Mouse (Mus musculus) forebrain, embryonic 16.5 days (tissue): ENCODE data around the gene Tnfrsf4. TPM values are rescaled to one million over a fixed set of nuclear protein-coding genes. Genes with fewer than 3 reads are reported as not detected.

Experiments used
- ATAC-seq: fragments of 200-750 bp; cut with Nextera tagmentation; 2 replicates; pipeline ENCODE4 v1.8.0; 2017; ENCODE audit warnings: mild to moderate bottlenecking, moderate library complexity
- H3K27ac ChIP-seq: fragments of 300-500 bp; sonication (generic); 2 replicates; pipeline ENCODE4 v1.5.1; 2014; ENCODE audit warnings: low read length, control low read depth
- H3K27me3 ChIP-seq: fragments of 300-500 bp; sonication (generic); replicated peaks from 2 replicates; pipeline ENCODE4 v1.6.1; 2014; ENCODE audit warnings: low read length; ENCODE audit not compliant: control insufficient read depth, insufficient read depth
- H3K36me3 ChIP-seq: fragments of 300-500 bp; sonication (generic); 2 replicates; pipeline ENCODE4 v1.6.1; 2014; ENCODE audit not compliant: control insufficient read depth, insufficient read depth
- H3K4me1 ChIP-seq: fragments of 300-500 bp; sonication (generic); replicated peaks from 2 replicates; pipeline ENCODE4 v1.6.1; 2014; ENCODE audit warnings: low read length; ENCODE audit not compliant: control insufficient read depth, insufficient read depth
- H3K4me2 ChIP-seq: fragments of 300-500 bp; sonication (generic); 2 replicates; pipeline ENCODE4 v1.6.1; 2014; ENCODE audit warnings: mild to moderate bottlenecking, low read length, control low read depth
- H3K4me3 ChIP-seq: fragments of 300-500 bp; sonication (generic); replicated peaks from 2 replicates; pipeline ENCODE4 v1.5.1; 2014; ENCODE audit warnings: mild to moderate bottlenecking, low read length, control low read depth
- H3K9ac ChIP-seq: fragments of 300-500 bp; sonication (generic); replicated peaks from 2 replicates; pipeline ENCODE4 v1.6.1; 2014; ENCODE audit warnings: low read depth, low read length, control low read depth
- H3K9me3 ChIP-seq: fragments of 300-500 bp; sonication (generic); 2 replicates; pipeline ENCODE4 v1.6.1; 2016; ENCODE audit warnings: low read length; ENCODE audit not compliant: control insufficient read depth
- WGBS: fragments of 180-500 bp; shearing (Covaris S2); extraction: QIAGEN DNeasy Blood & Tissue Kit; methylation state at CpG from one replicate; pipeline ENCODE4 v1.1.7; 2014; 5-methylcytosine and 5-hydroxymethylcytosine counted together
- polyA plus RNA-seq: library from polyadenylated mRNA; unstranded; fragments of >200 nt; fragmentation: Nextera tagmentation; extraction: Ambion mirVana; gene quantifications from 2 replicates; pipeline ENCODE4 v1.2.1, GENCODE M21; 2015

Gene Tnfrsf4
- polyA plus RNA-seq, 1 experiment from 2014 or later, result 1.4 TPM

DNA sequence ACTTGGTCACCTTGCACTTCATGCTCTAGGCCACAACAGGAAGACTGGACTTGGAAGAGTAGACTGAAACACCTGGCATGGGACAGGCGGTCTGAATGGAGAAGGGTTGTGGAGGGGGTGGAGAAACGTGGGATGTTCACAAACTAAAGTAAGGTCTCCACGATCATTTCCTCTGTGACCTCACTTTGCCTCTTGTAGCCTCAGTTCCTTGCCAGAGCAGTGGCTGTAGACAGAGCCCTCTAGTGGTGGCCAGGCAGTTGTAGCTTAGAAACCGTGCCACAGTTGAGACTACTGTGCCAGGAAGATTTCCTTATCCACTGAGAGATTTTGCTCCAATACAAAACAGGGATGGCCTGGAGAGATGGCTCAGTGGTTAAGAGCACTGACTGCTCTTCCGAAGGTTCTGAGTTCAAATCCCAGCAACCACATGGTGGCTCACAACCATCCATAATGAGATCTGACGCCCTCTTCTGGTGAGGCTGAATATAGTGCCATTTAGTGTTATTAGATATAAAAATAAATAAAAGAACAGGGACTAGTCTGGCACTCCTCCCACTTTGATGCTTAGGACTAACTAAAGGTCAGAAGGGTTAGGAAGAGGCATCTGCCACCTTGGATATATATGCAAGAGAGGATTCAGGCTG is 20.0 kb downstream of the Tnfrsf4 start:
- no peaks in the 10 kb centered on the region for H3K9me3 ChIP-seq
- no peak overlapping the region for H3K4me2 ChIP-seq
- WGBS, result 53% methylated on average over 6 of the region's 6 CpGs
- peaks cover 19% of the 10 kb centered on the region for H3K27me3 ChIP-seq
- H3K4me3 ChIP-seq, result no peak overlapping the region
- peaks cover 25% of the 10 kb centered on the region for H3K4me1 ChIP-seq
- H3K36me3 ChIP-seq, result no peaks in the 10 kb centered on the region
- no peak for ATAC-seq
- no peak overlapping the region for H3K9ac ChIP-seq
- H3K27ac ChIP-seq, result no peak overlapping the region

DNA sequence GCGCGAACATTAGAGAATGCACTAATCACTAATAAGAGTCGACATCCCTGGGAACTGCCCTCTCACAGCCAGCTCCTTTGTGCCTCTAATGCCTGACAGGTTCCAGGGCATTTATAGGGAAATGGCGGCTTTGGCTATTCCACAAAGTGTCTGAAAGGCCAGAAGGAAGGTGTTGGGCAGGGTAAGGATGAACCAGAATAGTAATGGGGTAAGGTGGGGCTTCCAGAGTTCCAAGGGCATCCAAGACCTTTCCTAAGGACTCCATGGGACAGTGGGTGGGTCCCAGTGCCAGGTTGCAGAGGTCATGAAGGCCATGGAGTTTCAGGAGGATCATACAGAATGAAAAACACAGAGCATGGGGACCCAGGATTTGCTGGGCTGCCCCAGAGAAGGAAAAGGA is 20.7 kb downstream of the Tnfrsf4 start:
- Histone ChIP-seq H3K4me2 (no peak overlapping the region), H3K27me3 (peaks cover 19% of the 10 kb centered on the region), H3K9me3 (no peaks in the 10 kb centered on the region), H3K27ac (no peak overlapping the region), H3K9ac (no peak overlapping the region), H3K4me1 (peaks cover 25% of the 10 kb centered on the region), H3K36me3 (no peaks in the 10 kb centered on the region), H3K4me3 (no peak overlapping the region)
- WGBS, result 36% methylated on average over 4 of the region's 4 CpGs
- ATAC-seq, result no peak

DNA sequence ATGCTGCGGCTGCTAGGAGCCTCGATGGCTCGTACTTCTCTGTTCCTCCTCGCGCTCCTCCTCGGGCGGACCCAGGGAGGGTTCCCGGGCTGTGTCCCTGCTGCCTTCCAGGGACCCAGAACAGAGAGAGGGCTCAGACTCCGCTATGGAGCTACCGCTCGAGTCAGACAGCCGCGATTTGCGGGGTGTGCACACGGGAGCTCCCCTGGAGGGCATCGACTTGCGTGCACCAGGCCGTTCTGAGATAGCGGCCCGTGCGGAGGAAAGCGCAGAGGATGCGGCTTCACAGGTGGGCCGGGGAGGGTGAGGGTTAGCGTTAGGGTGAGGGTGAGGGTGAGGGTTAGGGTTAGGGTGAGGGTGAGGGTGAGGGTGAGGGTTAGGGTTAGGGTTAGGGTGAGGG is 21.3 kb downstream of the Tnfrsf4 start:
- Histone ChIP-seq H3K4me1 (peaks cover 25% of the 10 kb centered on the region), H3K4me2 (peak overlapping the region; percentile 44), H3K9ac (peak overlapping the region; percentile 44), H3K4me3 (peak overlapping the region; percentile 26), H3K27me3 (peaks cover 19% of the 10 kb centered on the region), H3K36me3 (no peaks in the 10 kb centered on the region), H3K9me3 (no peaks in the 10 kb centered on the region), H3K27ac (no peak overlapping the region)
- WGBS, result under 1% methylated on average over 24 of the region's 25 CpGs
- no peak for ATAC-seq

DNA sequence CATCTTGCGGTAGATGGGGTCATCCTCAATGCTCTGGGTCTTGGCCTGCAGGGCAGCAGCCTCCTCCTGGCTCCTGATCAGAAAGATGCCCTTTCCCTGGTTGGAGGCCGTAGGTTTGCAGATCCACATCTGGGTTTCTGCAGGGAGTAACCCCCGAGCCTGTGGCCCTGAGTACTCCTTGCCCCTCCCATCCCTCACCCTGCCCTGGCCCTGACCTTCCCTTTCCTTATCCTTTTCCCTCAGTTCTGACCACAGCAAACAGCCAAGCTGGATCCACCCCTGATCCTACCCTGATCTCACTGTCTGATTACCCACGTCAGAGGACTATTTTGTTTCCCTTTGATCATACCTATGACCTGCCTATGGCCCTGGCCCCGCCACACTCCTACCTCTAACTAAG is 31.1 kb downstream of the Tnfrsf4 start:
- H3K4me1 ChIP-seq, result no peaks in the 10 kb centered on the region
- H3K9ac ChIP-seq, result no peak overlapping the region
- H3K27ac ChIP-seq, result no peak overlapping the region
- H3K27me3 ChIP-seq, result no peaks in the 10 kb centered on the region
- no peaks in the 10 kb centered on the region for H3K36me3 ChIP-seq
- no peaks in the 10 kb centered on the region for H3K9me3 ChIP-seq
- H3K4me2 ChIP-seq, result no peak overlapping the region
- ATAC-seq, result no peak
- no peak overlapping the region for H3K4me3 ChIP-seq
- 86% methylated on average over 5 of the region's 5 CpGs for WGBS

DNA sequence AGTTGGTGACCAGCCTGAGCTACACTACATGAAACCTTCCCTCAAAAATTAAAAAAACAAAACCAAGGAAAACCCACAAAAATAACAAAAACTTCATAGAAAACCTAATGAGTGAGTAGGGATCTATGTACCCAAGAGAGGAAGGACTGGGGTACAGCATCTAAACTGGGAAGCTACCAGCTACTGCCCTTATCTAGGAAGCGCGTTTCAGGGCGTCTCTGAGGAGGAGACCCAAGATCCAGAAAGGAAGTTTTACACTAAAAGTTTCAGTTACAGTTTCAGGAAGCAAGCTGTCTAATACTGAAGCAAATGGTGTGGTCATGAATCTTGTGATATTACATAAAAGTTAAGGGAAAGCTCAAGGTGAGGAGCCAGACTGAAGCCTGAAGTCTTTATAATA is 36.1 kb downstream of the Tnfrsf4 start:
- Histone ChIP-seq H3K4me1 (no peaks in the 10 kb centered on the region), H3K27ac (no peak overlapping the region), H3K9me3 (no peaks in the 10 kb centered on the region), H3K4me2 (no peak overlapping the region), H3K36me3 (no peaks in the 10 kb centered on the region), H3K9ac (no peak overlapping the region), H3K27me3 (no peaks in the 10 kb centered on the region), H3K4me3 (no peak overlapping the region)
- 86% methylated on average over 3 of the region's 3 CpGs for WGBS
- ATAC-seq, result no peak

DNA sequence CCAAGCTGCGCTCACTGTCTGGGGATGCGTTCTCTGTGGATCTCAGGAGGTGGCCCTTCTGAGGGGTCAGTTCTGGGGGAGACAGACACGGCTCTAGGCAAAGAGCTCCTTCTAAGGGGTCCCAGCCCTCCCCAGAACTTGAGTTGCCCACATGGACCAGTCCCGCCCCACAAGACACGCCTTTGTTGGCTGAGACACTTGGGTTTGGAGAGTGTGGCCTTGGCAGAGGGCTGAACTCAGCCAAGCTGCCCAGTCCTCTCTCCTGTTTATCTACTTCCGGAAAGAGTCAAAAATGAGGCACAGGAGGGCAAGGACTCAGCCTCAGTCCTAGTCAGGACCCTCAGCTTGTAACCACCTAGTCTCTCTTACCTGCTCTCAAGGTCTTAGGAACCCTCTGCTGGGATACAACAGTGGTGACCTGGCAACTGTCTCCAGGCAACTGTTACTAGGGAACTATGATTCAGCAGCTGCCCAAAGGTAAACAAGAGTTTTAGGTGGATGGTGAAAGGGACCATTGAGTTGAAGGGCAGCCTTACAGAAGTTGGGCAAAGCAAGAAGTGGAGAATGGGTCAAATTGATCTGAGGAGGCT is 36.8 kb downstream of the Tnfrsf4 start:
- no peaks in the 10 kb centered on the region for H3K27me3 ChIP-seq
- no peaks in the 10 kb centered on the region for H3K9me3 ChIP-seq
- WGBS, result 71% methylated on average over 6 of the region's 6 CpGs
- H3K4me2 ChIP-seq, result no peak overlapping the region
- no peaks in the 10 kb centered on the region for H3K4me1 ChIP-seq
- no peaks in the 10 kb centered on the region for H3K36me3 ChIP-seq
- ATAC-seq, result no peak
- no peak overlapping the region for H3K9ac ChIP-seq
- H3K4me3 ChIP-seq, result no peak overlapping the region
- no peak overlapping the region for H3K27ac ChIP-seq

DNA sequence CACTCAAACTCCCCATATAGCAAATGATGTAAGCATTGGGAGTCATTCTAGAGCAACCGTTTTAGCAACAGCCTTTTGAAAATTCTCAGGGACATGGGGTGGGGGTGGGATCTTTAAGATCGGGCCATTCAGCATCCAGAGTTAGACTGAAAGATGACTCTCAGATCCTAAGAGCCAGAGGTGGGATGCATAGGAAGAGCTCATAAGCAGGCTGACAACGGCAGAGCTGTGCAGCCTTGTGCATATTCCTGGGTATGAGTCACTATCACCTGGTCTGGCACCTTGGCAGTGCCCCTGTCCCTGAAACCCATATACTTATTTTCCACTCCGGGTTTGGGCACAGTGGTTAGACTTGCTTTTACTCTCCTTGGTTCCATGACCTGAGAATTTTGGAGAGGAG is 39.5 kb downstream of the Tnfrsf4 start:
- H3K27ac ChIP-seq, result no peak overlapping the region
- no peaks in the 10 kb centered on the region for H3K36me3 ChIP-seq
- no peaks in the 10 kb centered on the region for H3K27me3 ChIP-seq
- no peaks in the 10 kb centered on the region for H3K9me3 ChIP-seq
- H3K4me1 ChIP-seq, result no peaks in the 10 kb centered on the region
- H3K4me2 ChIP-seq, result no peak overlapping the region
- 82% methylated on average over 4 of the region's 4 CpGs for WGBS
- no peak overlapping the region for H3K9ac ChIP-seq
- no peak for ATAC-seq
- H3K4me3 ChIP-seq, result no peak overlapping the region

DNA sequence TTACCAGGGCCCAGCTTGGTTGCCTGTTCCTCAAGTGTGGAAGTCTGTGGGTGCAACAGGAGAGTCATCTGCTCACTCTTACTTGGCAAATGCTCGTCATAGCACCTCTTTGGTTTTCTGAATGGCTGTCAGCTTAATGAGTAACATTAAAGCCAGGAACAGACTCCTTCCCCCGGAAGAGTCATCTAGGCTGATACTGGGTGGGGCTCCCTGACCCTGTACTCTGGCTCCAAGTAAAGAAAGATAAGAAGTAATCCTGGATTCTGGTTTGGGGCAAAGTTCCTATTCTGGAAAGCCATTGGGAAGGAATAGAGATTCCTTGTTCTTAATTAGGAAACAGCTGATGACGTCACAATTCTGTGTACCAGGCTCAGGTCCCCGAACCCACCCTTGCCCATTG is 40.5 kb downstream of the Tnfrsf4 start:
- Histone ChIP-seq H3K9me3 (no peaks in the 10 kb centered on the region), H3K36me3 (no peaks in the 10 kb centered on the region), H3K4me3 (no peak overlapping the region), H3K9ac (no peak overlapping the region), H3K27me3 (no peaks in the 10 kb centered on the region), H3K27ac (no peak overlapping the region), H3K4me1 (no peaks in the 10 kb centered on the region), H3K4me2 (no peak overlapping the region)
- ATAC-seq, result no peak
- WGBS, result 82% methylated on average over 4 of the region's 4 CpGs

DNA sequence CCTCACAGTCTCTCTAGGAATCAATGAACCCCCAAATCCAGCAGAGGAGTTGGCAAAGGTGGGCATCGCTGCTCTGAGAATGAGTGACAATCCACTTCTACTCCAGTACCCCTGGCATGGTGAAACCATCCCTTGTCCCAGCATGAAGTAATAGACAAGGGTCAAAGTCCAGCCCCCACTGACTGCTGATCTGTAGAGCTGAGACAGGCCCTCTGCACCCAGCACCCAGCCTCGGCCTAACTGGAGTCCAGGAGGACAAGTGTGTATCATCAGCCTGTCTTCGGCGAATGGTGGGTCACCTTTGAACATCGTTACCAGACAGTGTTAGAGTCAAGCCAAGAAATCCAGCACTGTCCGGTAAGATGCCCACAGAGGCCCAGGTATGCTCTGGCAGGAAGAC is 41.0 kb downstream of the Tnfrsf4 start:
- Histone ChIP-seq H3K9me3 (no peaks in the 10 kb centered on the region), H3K27me3 (no peaks in the 10 kb centered on the region), H3K9ac (no peak overlapping the region), H3K27ac (no peak overlapping the region), H3K4me1 (no peaks in the 10 kb centered on the region), H3K4me2 (no peak overlapping the region), H3K4me3 (no peak overlapping the region), H3K36me3 (no peaks in the 10 kb centered on the region)
- no peak for ATAC-seq
- 90% methylated on average over 6 of the region's 6 CpGs for whole genome bisulfite sequencing

DNA sequence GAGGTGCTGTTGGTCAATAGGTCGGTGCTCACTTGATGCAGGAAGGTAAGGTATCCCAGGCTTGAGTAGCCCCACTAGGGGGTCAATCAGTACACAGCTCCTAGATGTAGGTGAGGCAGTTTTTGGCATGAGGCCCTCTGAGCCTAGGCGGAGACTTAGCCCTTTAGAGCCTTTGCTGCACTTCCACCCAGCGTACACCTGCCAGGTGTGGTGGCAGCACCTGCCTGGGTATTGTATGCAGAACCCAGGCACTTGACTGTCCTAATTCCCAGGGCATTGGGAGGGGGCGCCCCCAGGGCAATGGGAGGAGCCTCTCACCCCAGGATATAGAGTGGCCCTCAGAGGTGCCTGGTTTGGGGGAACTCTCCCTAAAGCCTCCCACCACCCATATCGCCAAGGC is 41.5 kb downstream of the Tnfrsf4 start:
- 93% methylated on average over 5 of the region's 5 CpGs for WGBS
- Histone ChIP-seq H3K27me3 (no peaks in the 10 kb centered on the region), H3K9me3 (no peaks in the 10 kb centered on the region), H3K4me2 (no peak overlapping the region), H3K27ac (no peak overlapping the region), H3K4me3 (no peak overlapping the region), H3K36me3 (no peaks in the 10 kb centered on the region), H3K4me1 (no peaks in the 10 kb centered on the region), H3K9ac (no peak overlapping the region)
- no peak for ATAC-seq
